Mouse (Mus musculus) R1 (cell line): ENCODE data around the gene Tgfbr3l.
"Not testable (repeated sequence)": the region's sequence is repeated elsewhere in the genome, so short reads cannot be mapped to it uniquely, and the experiment has no call there.

Source experiments
- DNase-seq: peaks from one replicate; pipeline ENCODE4 v3.0.0-alpha.2; 2018; ENCODE audit warnings: low read depth, low spot score

The Tgfbr3l gene

DNA sequence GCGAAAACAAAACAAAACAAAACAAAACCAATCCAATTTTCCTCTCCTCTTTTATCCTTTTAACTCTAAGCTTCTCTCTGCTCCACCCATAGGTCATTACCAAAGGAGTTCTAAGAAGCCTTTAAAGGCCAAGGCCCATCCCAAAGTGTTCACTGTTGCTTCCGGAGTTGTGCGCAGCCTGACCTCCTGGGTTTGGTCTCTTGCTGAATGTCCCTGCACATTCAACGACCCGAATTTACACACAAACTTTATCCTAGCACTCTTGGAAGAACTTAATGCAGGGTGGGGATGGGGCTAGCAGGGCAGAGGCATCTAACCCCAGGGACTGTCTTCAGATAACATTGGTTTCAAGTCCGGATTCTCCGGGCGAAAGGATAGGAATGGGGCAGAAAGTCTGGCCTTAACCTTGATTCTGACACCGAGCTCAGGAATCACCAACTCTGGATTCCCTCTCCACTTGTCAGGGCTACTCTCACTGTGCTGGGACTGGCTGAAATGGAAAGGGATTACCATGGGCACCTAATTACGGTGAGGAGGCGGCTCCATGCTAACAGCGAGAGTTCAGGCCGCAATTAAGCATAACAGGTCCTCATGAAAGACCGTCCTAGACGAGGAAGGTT is 10.1 kb upstream of the Tgfbr3l start:
- DNase-seq, result peak; percentile 63

DNA sequence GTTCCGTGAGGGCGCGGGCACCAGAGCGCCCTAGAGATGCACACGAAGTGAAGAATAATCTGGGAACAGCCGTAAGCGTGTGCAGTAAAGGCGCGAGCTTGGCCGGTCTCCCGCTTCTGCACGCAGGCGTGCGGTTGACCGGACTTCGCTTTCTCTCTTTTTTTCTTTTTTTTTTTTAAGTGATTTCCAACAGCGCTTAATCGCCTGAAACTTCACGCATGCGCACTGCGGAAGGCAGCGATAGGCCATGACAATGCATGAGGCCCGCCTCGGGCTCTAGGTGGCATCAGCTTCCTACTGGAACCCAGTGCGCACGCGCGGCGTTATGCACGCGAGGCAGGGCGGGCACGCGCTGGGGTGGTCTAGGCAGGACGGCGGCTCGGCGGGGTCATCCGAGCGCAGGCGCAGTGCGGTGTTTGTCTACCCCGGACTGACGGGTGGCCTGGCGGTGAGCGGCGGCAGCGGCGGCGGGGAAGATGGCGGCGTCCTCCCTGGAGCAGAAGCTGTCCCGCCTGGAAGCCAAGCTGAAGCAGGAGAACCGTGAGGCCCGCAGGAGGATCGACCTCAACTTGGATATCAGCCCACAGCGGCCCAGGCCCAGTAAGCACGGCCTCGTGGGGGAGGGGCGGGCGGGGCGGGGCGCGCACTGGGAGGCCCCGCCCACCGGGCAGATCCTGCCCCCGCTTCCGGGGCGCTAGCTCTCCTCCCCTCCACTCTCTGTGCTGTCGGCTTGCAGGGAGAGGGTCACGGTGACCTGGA is 9.4 kb upstream of the Tgfbr3l start, which contains the start of the genes Map2k7 and Gm49320:
Gene Map2k7 (plus strand): TSS at position 307 of the 759 bp plus-strand sequence.
Gene Gm49320 (plus strand): TSS at position 432 of the 759 bp plus-strand sequence.
- peak; percentile 99 for DNase-seq

DNA sequence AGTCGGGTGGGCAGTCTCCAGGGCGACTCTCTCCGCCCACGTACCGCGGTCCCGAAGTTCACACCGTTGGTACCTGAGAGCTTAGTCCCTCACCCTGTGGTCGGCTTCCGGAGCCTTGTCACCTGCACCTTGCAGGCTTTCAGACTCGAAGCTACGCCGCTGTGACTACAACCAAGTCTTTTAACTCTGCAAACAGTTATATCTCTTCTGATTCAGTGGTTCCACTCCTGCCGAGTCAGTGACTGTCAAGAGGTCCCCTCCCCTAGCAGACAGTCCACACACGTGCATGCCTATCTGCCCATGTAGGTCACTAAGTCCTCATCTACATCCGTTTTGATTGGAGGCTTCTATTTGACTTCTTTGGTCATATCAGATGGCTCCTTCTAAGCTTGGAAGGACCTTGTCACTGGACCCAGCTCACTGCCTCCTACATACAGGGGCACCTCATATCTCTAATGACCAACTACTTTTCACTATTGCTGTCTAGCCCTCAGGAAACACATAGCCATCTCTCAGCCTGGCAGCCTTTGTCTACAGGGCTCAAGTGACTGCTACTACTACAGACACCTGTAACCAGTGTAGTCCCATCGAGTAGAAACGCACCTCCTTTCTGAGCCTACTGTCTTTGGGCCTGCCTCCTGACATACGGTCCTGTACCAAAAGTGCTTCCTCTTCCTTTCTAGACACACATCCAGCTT is 8.7 kb upstream of the Tgfbr3l start:
- DNase-seq, result no peak

DNA sequence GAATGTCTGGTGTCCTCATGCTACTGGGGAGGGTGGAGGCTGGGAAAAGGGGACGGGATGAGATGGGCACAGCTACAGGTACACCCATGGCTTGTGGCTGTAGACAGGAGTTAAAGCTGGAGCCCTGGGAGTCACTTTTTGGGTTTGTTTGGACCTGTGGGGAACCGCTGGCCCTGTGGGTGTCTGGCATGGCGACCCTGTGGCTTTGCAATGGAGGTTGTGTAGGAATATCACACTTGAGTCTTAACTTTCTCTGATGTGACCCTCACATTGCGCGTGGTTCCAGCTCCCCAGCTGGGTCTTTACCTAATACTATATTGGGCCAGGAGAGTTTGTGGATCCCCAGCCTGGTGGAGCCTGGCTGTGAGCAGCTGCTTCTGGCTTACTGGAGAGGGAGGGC is 3.0 kb upstream of the Tgfbr3l start:
- no peak for DNase-seq

DNA sequence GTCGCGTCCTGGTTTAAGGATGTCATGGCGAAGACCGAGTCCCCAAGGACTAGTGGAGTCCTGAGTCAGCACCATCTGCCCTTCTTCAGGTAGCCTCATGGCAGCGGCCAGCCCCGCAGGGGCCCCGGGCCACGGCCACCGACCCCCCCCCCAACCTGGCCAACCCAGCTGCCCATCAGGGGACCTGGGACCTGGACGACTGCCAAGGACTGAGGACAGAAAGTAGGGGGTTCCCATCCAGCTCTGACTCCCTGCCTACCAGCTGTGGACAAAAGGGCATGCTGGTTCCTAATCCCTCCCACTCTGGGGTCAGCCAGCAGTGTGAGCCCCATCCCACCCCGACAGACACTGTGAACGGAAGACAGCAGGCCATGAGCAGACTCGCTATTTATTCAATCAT is 2.3 kb upstream of the Tgfbr3l start:
- no peak for DNase-seq

DNA sequence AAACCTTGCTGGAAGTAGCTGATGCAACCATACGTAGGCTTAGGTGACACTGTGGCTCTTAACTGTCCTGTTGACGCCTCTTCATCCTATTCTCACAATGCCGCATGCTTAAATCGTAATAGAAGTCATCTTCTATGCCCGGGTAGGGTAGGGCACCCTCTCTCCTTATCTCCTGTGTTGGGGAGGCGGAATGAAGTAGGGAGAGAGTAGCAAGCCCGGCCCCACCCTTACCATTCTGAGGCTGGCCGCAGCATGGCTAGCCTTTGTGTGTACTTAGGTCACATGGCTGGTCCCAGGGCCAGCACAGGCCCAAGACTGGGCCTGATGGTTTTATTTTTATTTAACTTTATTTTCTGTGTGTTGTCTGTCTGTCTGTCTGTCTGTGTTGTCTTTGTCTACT is 773 bp upstream of the Tgfbr3l start:
- DNase-seq, result no peak

DNA sequence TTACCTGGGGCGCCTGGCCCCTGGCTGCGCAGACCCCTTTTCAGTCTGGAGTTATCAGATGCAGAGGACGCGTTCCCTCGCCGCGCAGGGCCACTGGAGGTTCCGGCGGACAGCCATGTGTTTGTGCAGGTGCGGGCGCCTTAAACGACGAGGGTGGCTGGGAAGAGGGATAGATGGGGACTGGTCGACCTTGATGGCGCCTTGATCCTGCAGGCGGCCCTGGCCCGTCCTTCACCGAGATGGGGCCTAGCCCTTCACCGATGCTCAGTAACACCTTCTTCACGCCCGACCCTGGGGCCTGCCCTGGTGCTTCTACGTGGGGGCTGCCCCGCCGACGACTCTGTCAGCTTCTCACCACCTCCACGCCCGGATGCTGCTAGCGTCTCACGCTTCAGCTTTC is 1.2 kb downstream of the Tgfbr3l start:
- peak; percentile 57 for DNase-seq

DNA sequence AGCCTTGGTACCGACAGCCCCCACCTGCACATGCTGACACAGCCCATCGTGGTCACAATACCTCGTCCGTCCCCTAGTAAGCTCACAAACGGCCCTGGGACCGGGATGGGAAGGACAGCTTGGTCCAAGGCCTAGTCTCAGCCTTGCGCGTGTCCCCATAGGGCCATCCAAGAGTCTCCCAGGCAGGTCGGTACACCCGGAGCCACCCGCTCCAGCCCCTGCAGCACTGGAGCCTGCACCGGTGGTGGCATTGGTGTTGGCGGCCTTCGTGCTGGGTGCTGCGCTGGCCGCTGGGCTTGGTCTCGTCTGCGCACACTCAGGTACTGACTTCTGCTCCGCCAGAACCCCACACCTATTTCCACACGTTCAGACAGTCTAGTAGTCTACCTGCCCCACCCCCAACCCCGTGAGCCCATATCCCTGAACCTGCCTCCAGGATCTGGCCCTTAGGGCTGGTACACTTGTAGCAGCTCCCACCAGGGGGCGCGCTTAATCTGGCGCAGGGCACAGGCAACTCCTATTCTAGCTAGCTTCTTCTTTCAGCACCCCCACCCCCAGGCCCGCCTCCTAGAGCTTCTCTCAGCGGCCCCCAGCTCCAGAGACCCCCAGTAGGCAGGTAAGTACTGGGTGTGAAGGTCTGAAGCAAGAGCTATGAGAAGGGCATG is 2.4 kb downstream of the Tgfbr3l start:
- DNase-seq, result peak; percentile 78

DNA sequence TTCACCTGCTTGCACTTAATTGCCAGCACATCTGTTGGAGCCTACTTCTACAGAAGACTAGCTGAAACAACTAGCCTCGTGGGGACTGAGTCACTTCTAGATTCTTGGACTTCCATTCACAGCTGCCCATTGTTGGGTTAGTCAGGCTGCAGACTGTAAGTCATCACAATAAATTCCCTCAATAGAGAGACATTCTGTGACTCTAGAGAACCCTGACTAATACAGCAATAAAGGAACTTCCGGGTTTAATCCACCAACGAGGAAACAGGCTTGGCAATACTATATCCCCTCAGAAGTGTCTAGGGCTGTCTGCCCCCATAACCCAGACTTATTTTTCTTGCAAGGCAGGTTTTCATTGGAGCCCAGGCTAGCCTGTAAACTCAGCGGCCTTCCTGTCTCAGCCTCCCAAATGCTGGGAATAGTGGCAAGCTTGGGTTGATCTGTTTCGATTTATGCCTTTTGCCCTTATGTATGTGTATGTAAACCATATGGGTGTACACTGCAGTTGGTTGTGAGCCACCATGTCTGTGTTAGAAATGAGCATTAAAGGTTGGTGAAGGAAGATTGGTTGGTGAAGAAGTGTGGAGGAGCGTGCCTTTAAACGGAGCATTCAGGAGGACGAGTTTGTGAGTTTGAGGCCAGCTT is 4.2 kb downstream of the Tgfbr3l start:
- no peak for DNase-seq

DNA sequence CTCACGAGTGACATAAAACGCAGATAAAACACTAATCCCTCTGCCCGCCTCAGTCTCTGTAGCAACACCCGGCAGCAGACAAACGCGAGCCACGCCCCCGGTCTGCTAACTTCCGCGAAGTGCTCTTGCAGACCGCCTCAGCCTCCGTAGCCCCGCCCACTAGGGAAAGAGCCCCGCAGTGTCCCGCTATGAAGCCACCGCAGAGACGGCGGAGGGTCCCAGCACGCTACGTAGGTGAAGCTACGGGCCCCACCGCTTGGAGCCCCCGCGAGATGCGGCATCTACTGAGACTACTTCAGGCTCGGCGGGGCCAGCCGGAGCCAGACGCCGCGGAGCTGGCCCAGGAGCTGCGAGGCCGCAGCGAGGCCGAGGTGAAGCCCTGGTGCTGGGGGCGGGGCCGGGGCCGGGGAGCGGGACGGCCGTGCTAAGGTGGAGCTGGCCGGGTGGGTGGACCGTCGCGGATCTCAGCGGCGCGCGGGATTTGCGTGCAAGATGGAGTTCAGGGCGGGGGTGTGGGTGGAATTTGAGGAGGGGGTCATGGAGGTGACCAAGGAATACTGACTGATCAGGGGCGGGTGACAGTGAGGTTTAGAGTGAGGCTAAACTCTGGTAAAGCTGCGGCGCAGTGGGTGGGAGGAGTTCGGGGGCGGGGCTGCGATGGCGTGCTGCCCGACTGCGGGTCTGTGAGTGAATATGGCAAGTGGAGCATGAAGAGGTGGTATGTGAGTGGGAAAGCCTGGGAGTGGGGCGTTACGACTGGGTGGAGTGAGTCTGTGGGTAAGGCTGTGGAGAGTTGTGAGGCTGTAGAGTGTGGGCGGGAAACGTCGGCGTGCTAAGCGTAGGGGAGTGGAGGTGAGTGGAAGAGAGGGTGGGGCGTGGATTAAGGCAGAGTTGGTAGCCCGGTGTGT is 5.2 kb downstream of the Tgfbr3l start, which contains the start of gene Snapc2:
Gene Snapc2 (plus strand): TSS at position 147 of the 908 bp plus-strand sequence.
- DNase-seq, result peak; percentile 97

DNA sequence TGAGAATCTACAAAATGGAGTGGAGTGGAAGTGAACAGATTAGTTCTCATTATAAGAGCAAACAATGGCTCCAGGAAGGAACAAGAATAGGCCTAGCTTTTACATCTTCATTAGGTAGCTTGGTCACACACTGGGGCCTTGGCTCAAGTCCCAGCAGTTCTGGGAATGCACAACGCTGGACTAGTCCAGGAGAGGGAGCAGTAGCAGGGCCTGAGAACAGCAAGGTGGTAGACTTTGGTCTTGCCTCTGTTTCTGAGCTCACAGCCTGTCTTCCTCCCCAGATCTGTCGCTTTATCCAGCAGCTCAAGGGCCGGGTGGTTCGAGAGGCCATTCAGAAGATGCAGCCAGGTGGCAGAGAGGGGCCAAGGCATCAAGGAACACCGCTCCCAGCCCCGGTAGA is 6.0 kb downstream of the Tgfbr3l start:
- peak; percentile 59 for DNase-seq

DNA sequence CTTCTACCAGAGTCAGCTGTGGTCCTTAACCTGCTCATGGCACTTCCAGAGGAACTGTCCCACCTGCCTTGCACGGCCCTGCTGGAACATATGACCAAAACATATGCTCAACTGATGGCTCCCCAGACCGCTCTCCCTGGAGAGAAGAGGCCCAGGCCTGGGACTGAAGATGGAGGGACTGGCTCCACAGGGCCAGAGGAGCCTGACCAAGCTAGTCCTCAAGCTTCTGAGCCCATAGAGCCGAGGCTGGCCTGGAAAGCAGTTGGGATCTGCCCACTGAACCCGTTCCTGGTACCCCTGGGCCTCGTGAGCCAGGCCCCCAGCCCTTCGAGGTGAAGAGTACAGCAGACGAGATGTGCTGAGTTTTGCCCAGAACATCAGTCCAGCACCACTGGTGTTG is 7.5 kb downstream of the Tgfbr3l start:
- not testable (repeated sequence) for DNase-seq

DNA sequence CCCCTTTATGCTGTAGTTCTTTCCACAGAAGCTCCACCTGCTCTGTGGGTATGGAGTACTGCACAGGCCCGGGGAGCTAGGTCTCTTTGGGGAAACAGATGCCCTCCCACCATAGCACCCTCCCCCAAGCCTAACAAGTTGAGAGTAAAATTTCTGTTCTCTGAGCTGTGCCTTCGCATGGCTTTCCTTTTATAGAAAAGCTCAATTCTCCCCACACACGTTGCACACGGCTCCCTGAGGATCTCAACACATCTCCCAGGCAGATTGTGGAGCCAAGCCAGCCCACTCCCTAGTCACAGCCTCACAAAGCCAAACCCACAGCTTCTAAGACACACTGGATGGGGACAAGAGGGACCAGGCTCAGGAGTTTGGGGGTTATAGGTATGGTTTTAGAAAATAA is 8.9 kb downstream of the Tgfbr3l start:
- DNase-seq, result no peak

DNA sequence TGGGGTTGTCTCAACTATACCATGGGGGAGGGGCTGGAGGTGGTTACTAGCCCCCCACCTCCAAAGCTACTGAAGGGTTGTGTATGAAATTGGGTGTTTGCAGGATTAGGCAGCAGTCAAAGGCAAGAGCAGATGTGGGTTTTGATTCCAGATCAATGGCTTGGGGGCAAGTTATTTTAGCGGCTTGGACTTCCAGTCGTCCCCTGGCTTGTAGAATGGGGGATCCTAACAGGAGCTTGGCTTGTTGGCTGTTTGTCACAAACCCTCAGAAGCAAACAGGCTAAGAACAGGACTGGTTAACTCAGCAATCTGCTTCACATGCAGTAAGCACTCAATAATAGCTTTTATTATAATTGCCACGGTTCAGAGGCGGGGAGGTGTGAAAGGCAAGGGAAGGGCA is 9.3 kb downstream of the Tgfbr3l start:
- DNase-seq, result no peak

DNA sequence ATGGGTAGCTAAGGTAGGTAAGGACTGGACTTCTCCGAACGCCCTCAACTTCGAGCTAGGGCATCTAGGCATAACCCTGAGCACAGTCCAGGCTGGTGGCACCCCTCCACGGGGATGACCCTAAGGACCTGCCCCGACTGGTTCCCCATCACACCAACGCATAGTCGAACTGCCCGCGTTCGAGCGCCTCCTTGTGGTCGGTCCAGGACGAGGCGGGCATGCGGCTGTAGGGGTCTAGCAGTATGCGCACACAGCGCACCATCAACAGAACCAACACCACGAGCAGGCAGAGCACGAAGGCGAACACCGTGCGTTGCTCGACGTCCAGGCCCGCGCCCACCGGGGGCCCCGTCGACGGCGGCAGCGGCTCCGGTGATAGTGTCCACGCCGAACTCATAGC is 10.2 kb downstream of the Tgfbr3l start:
- peak; percentile 83 for DNase-seq

DNA sequence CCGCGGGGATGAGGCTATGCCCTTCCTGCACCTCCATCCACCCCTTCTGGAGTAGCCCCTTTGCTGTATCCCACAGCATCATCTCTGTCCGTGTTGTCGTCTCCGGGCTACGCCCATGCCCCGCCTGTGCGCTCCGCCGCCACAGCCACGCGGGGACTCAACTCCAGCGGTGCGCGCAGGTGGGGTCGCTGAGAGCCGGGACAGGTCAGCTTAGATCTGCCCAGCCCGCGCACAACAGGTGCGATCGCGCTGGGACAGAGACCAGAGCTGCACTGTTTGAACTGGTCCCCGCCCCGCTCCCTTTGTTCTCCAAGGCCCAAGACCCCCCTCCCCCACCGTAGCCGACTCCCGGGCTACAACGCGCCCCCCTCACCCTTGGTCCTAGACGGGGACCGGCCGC is 10.7 kb downstream of the Tgfbr3l start:
- DNase-seq, result peak; percentile 90

DNA sequence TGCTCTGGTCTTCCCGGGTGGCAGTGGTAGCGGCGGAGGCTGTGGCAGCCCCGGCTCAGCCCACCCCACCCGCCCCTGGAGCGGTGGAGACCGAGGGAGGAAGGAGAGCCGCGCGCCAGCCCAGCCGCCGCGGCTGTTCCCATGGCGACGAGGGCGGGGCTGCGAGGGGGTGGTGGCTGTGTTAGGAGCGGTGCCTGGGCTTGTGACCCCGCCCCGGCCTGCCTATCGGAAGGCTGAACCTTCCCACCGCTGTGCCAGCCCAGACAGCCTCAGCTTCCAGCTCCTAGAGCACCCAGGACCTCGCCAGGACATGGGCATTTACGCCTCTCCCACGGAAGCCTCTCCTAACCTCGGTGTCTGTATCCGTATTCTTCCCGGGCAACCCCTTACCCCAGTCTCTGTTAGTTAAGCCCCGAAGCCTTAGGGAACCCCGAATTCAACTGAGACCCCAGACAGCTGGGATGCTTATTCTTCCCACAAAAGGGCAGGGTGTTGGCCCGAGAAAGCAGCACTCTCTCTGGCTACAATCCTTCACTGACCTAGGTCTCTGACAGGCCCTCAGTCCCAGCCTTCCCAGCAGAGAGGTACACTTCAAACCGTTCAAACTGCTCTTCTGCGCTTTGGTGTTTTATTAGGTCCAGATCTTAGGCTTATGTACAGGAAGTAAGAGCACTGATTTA is 11.3 kb downstream of the Tgfbr3l start, which contains the start of gene Ctxn1:
Gene Ctxn1 (minus strand): TSS at position 150 of the 680 bp plus-strand sequence.
- DNase-seq, result peak; percentile 94

DNA sequence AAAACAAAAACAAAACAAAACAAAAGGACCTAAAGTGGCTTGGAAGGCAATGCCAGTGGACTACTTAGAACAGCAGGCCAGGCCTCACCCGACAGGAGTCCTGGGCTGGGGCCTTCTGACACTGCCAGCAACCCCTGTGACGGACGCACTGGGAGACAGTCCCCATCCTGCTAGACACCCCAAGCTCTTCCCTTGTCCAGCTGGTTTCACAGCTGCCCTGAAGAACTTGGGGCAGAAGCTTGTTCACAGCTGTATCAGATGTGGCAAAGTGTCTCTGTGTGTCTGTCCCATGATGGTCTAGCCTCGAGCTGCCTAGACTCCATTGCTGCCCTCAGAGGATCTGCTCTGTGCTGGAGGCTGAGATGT is 11.8 kb downstream of the Tgfbr3l start:
- no peak for DNase-seq

DNA sequence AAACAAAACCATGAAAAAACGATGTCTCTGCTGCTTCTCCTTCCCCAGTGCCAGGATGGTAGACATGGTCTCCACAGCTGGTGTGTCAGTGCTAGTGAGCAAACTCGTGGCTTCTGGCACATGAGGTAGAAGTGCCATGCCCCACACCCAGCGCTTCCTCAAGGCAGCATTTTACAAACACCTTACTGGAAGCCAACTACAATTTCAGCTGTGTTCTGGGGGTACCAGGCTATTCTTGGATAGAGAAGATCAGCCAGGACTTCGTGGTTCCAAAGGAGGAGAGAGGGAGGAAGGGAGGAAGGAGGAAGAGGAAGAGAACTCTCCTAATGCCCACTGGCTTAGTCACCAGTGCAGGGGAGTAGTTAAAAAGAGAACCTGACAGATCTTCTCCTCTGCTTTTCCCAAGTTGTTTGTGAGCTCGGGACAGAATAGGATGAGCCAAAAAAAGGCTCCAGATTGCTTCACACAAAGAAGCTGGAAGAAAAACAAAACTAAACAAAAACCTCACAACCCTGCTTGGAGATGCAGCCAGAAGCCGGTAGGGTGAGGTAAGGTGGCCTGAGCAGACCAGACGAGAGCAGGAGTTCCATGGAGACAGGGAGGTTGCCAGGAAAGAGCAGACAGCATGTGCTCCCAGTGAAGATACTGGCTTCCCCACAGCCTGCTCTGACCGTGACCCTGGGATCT is 15.2 kb downstream of the Tgfbr3l start:
- no peak for DNase-seq
